Mouse (Mus musculus) left cerebral cortex, adult 18-20 months (tissue): ENCODE measurements around the gene Pdzd2. TPM values are rescaled to one million over a fixed set of nuclear protein-coding genes. Genes with fewer than 3 reads are reported as not detected.

Source experiments
- DNase-seq, 2 experiments: peaks; one replicate each; pipeline ENCODE4 v3.0.0; 2021 to 2022; ENCODE audit warnings: low spot score in 2 of 2, mixed read lengths in 1 of 2
- total RNA-seq, 2 experiments: library from RNA; stranded (reverse); gene quantifications; 2 replicates each; pipeline ENCODE4 v1.2.3; 2021

The Pdzd2 gene
- total RNA-seq, 2 experiments from 2014 or later = 59.8 to 64.7 TPM

- DNase-seq = no peak
Observed at GRCm38 (mm10) chr15:12494084-12494483, 245.6 kb downstream of the Pdzd2 start.

GRCm38 (mm10) chr15:12493258-12493657, 246.5 kb downstream of the Pdzd2 start:
- DNase-seq = no peak

GRCm38 (mm10) chr15:12490969-12491368, 248.8 kb downstream of the Pdzd2 start:
- DNase-seq = peak; percentile 32 to 38

GRCm38 (mm10) chr15:12490527-12490926, 249.2 kb downstream of the Pdzd2 start:
- DNase-seq = no peak

GRCm38 (mm10) chr15:12488316-12488715, 251.4 kb downstream of the Pdzd2 start:
- no peak for DNase-seq

- DNase-seq = no peak
Observed at GRCm38 (mm10) chr15:12481261-12481660, 258.5 kb downstream of the Pdzd2 start.

- DNase-seq = no peak
Observed at GRCm38 (mm10) chr15:12480369-12480768, 259.4 kb downstream of the Pdzd2 start.

GRCm38 (mm10) chr15:12479326-12479725, 260.4 kb downstream of the Pdzd2 start:
- DNase-seq = no peak

- no peak for DNase-seq
Observed at GRCm38 (mm10) chr15:12473596-12473995, 266.1 kb downstream of the Pdzd2 start.

GRCm38 (mm10) chr15:12472646-12473045, 267.1 kb downstream of the Pdzd2 start:
- DNase-seq = no peak

GRCm38 (mm10) chr15:12470900-12471838, 268.6 kb downstream of the Pdzd2 start:
- DNase-seq = no peak

- DNase-seq = no peak
Observed at GRCm38 (mm10) chr15:12468625-12469024, 271.1 kb downstream of the Pdzd2 start.

GRCm38 (mm10) chr15:12465748-12466147, 274.0 kb downstream of the Pdzd2 start:
- DNase-seq = no peak

- no peak for DNase-seq
Observed at GRCm38 (mm10) chr15:12456808-12457207, 282.9 kb downstream of the Pdzd2 start.

- no peak for DNase-seq
Observed at GRCm38 (mm10) chr15:12453343-12453742, 286.4 kb downstream of the Pdzd2 start.

- no peak for DNase-seq
Observed at GRCm38 (mm10) chr15:12452141-12452995, 287.4 kb downstream of the Pdzd2 start.

- DNase-seq = no peak
Observed at GRCm38 (mm10) chr15:12451448-12451847, 288.3 kb downstream of the Pdzd2 start.

- DNase-seq = no peak
Observed at GRCm38 (mm10) chr15:12450790-12451189, 288.9 kb downstream of the Pdzd2 start.

GRCm38 (mm10) chr15:12449321-12449720, 290.4 kb downstream of the Pdzd2 start:
- no peak for DNase-seq

- DNase-seq = peak; percentile 74 to 75
Observed at GRCm38 (mm10) chr15:12447021-12447434, 292.7 kb downstream of the Pdzd2 start.

GRCm38 (mm10) chr15:12444551-12444950, 295.2 kb downstream of the Pdzd2 start:
- no peak for DNase-seq

GRCm38 (mm10) chr15:12439351-12439751, 300.4 kb downstream of the Pdzd2 start:
- no peak for DNase-seq
